Mouse (Mus musculus): ENCODE results near the gene Mospd3. TPM values are rescaled to one million over a fixed set of nuclear protein-coding genes. Genes with fewer than 3 reads are reported as not detected.
"Not testable (repeated sequence)": the region's sequence is repeated elsewhere in the genome, so short reads cannot be mapped to it uniquely, and the experiment has no call there.

The Mospd3 gene
- polyA plus RNA-seq, 1 experiment from 2014 or later, result 25.0 TPM

DNA sequence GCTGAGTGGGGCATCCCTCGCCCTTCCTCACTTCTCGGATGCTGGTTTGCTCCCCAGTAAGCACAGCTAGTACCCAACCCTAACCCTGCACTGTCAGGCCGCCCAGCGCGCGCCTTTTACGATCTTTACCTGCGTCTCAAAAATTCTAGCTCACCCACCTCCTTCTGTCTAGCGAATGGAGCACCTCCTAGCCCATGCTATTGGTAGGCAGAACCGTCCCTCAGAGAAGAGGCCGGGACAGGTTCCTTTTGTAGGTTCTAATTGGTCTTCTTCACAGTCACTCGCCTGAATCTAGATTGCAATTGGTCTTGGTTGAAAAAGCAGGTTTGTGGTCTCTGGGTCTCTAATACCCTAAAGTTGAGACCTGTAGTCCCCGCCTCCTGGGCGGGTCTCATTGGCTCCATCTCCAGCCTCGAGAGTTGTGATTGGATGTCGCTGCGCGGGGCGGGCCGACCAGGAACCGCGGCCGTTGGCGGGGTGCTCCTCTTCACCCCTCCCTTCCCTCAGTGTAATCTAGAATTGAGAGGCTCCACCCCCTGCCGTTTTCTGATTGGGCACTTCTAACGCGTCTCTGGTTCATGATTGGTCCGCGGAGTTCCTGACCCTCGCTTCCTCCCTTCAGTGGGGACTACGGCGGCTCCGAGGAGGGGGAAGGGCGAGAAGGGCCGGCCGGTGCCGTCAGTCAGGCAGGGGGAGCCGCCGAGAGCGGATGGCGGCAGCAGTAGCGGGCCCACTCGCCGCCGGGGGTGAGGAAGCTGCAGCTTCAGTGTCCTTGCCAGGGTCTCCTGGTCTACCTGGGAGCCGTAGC, 27.8 kb upstream of the Mospd3 start, which contains the start of the genes Fbxo24, Lrch4 and Gm20605:
Gene Fbxo24 (minus strand): TSS at position 505 of the 808 bp plus-strand sequence.
Gene Lrch4 (plus strand): TSS at position 624 of the 808 bp plus-strand sequence.
Gene Gm20605 (plus strand): TSS at position 678 of the 808 bp plus-strand sequence.
- Histone ChIP-seq H3K27me3 (ENCODE audit: control insufficient read depth, insufficient read depth, low read length) (no peaks in the 10 kb centered on the region), H3K4me1 (ENCODE audit: control insufficient read depth, insufficient read depth, low read length) (peaks cover 25% of the 10 kb centered on the region), H3K36me3 (ENCODE audit: control insufficient read depth, insufficient read depth) (peaks cover under 1% of the 10 kb centered on the region; the same call in 1 of the 2 replicates), H3K4me3 (ENCODE audit: low read length) (peak within 1 kb of the TSS; percentile 84), H3K9me3 (replicated peaks; ENCODE audit: control insufficient read depth, low read length) (no peaks in the 10 kb centered on the region), H3K9ac (ENCODE audit: low read length) (peak within 1 kb of the TSS; percentile 89), H3K4me2 (ENCODE audit: low read depth, low read length) (peak within 1 kb of the TSS; percentile 91), H3K27ac (ENCODE audit: low read length) (peak within 1 kb of the TSS; percentile 93)
- peak; percentile 95 for ATAC-seq (replicated peaks; ENCODE audit: extremely low read depth, insufficient read depth, low FRiP score)
- WGBS, result under 1% methylated on average over 46 of the region's 46 CpGs

DNA sequence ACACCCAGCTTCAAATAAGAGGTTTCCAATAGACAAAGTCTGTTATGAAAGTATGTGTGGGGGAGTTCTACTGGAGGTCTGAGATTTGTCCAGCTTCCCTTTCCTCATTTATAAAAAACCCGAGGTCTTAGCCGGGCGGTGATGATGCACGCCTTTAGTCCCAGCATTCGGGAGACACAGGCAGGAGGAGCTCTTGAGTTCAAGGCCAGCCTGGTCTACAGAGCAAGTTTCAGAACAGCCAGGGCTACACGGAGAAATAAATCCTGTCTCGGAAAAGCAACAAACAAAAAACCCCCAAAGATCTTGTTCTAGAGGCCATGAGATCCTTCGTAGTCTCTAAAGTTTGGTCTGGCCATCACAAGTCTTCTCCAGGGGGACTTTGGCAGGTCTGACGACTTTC, 27.1 kb upstream of the Mospd3 start:
- WGBS, result 2% methylated on average over 9 of the region's 9 CpGs
- Histone ChIP-seq H3K4me3 (ENCODE audit: low read length) (peak overlapping the region; percentile 69), H3K36me3 (ENCODE audit: control insufficient read depth, insufficient read depth) (no peaks in the 10 kb centered on the region), H3K4me1 (ENCODE audit: control insufficient read depth, insufficient read depth, low read length) (peaks cover 25% of the 10 kb centered on the region), H3K9me3 (replicated peaks; ENCODE audit: control insufficient read depth, low read length) (no peaks in the 10 kb centered on the region), H3K9ac (ENCODE audit: low read length) (peak overlapping the region; percentile 73), H3K4me2 (ENCODE audit: low read depth, low read length) (peak overlapping the region; percentile 67), H3K27ac (ENCODE audit: low read length) (peak overlapping the region; percentile 93), H3K27me3 (ENCODE audit: control insufficient read depth, insufficient read depth, low read length) (no peaks in the 10 kb centered on the region)
- ATAC-seq (replicated peaks; ENCODE audit: extremely low read depth, insufficient read depth, low FRiP score), result no peak

- no peak for ATAC-seq (replicated peaks; ENCODE audit: extremely low read depth, insufficient read depth, low FRiP score)
- peaks cover 3% of the 10 kb centered on the region; the same call in 1 of the 2 replicates for H3K4me1 ChIP-seq (ENCODE audit: control insufficient read depth, insufficient read depth, low read length)
- no peak overlapping the region for H3K27ac ChIP-seq (ENCODE audit: low read length)
- no peak overlapping the region for H3K4me2 ChIP-seq (ENCODE audit: low read depth, low read length)
- WGBS, result 70% methylated on average over 11 of the region's 11 CpGs
- no peak overlapping the region for H3K9ac ChIP-seq (ENCODE audit: low read length)
- no peaks in the 10 kb centered on the region for H3K9me3 ChIP-seq (replicated peaks; ENCODE audit: control insufficient read depth, low read length)
- H3K36me3 ChIP-seq (ENCODE audit: control insufficient read depth, insufficient read depth), result no peaks in the 10 kb centered on the region
- no peaks in the 10 kb centered on the region for H3K27me3 ChIP-seq (ENCODE audit: control insufficient read depth, insufficient read depth, low read length)
- H3K4me3 ChIP-seq (ENCODE audit: low read length), result no peak overlapping the region
These were observed 23.2 kb upstream of the Mospd3 start for GRCm38 (mm10) chr5:137623937-137624530.

- no peak for ATAC-seq (replicated peaks; ENCODE audit: extremely low read depth, insufficient read depth, low FRiP score)
- no peak overlapping the region for H3K4me3 ChIP-seq (ENCODE audit: low read length)
- H3K9me3 ChIP-seq (replicated peaks; ENCODE audit: control insufficient read depth, low read length), result no peaks in the 10 kb centered on the region
- no peaks in the 10 kb centered on the region for H3K36me3 ChIP-seq (ENCODE audit: control insufficient read depth, insufficient read depth)
- no peaks in the 10 kb centered on the region for H3K27me3 ChIP-seq (ENCODE audit: control insufficient read depth, insufficient read depth, low read length)
- 85% methylated on average over 7 of the region's 7 CpGs for WGBS
- no peak overlapping the region for H3K9ac ChIP-seq (ENCODE audit: low read length)
- H3K4me2 ChIP-seq (ENCODE audit: low read depth, low read length), result no peak overlapping the region
- peaks cover 11% of the 10 kb centered on the region for H3K4me1 ChIP-seq (ENCODE audit: control insufficient read depth, insufficient read depth, low read length)
- no peak overlapping the region for H3K27ac ChIP-seq (ENCODE audit: low read length)
These were observed 14.5 kb upstream of the Mospd3 start for GRCm38 (mm10) chr5:137615347-137615746.

- not testable (repeated sequence) for H3K36me3 ChIP-seq (ENCODE audit: control insufficient read depth, insufficient read depth); H3K4me3 ChIP-seq (ENCODE audit: low read length); H3K9ac ChIP-seq (ENCODE audit: low read length); H3K9me3 ChIP-seq (replicated peaks; ENCODE audit: control insufficient read depth, low read length); H3K27me3 ChIP-seq (ENCODE audit: control insufficient read depth, insufficient read depth, low read length); ATAC-seq (replicated peaks; ENCODE audit: extremely low read depth, insufficient read depth, low FRiP score); H3K27ac ChIP-seq (ENCODE audit: low read length); H3K4me2 ChIP-seq (ENCODE audit: low read depth, low read length)
- peaks cover 13% of the 10 kb centered on the region for H3K4me1 ChIP-seq (ENCODE audit: control insufficient read depth, insufficient read depth, low read length)
- 83% methylated on average over 2 of the region's 2 CpGs for whole genome bisulfite sequencing
These were observed 14.1 kb upstream of the Mospd3 start for GRCm38 (mm10) chr5:137614921-137615320.

- 27% methylated on average over 11 of the region's 11 CpGs for WGBS
- Histone ChIP-seq H3K36me3 (ENCODE audit: control insufficient read depth, insufficient read depth) (no peaks in the 10 kb centered on the region), H3K9me3 (replicated peaks; ENCODE audit: control insufficient read depth, low read length) (no peaks in the 10 kb centered on the region), H3K27ac (ENCODE audit: low read length) (peak within 1 kb of the TSS; percentile 26; the same call in 1 of the 2 replicates), H3K27me3 (ENCODE audit: control insufficient read depth, insufficient read depth, low read length) (no peaks in the 10 kb centered on the region), H3K4me2 (ENCODE audit: low read depth, low read length) (no peak within 1 kb of the TSS), H3K4me3 (ENCODE audit: low read length) (no peak within 1 kb of the TSS), H3K9ac (ENCODE audit: low read length) (0 out of 2 replicates have a peak within 1 kb of the TSS, but pooled peaks have one; percentile 47), H3K4me1 (ENCODE audit: control insufficient read depth, insufficient read depth, low read length) (peaks cover 24% of the 10 kb centered on the region)
- ATAC-seq (replicated peaks; ENCODE audit: extremely low read depth, insufficient read depth, low FRiP score), result no peak
These were observed 12.7 kb upstream of the Mospd3 start, which contains the start of gene Pcolce for GRCm38 (mm10) chr5:137613550-137613949. TSS of gene Pcolce (minus strand) at chr5:137613784.

DNA sequence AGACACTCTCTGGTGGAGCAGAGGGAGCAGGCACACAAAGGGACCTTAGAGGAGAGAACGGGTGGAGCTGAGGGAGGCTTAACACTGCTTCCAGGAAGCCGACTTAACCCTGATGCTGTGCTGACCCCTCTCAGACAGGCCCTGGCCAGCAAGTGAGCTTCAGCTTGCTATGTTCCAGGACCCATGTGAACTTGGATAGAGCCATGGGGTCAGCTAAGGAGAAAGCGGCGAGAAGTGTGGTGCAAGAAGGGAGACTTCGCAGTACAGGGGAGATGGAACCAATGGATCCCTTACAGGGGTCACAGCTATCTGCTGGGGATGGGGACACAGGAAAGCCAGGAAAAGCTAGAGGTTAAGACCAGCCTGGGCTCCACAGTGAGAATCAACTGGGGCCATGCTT, 12.2 kb upstream of the Mospd3 start:
- Histone ChIP-seq H3K36me3 (ENCODE audit: control insufficient read depth, insufficient read depth) (no peaks in the 10 kb centered on the region), H3K9ac (ENCODE audit: low read length) (no peak overlapping the region), H3K4me3 (ENCODE audit: low read length) (no peak overlapping the region), H3K27ac (ENCODE audit: low read length) (no peak overlapping the region; the same call in 1 of the 2 replicates), H3K9me3 (replicated peaks; ENCODE audit: control insufficient read depth, low read length) (no peaks in the 10 kb centered on the region), H3K4me2 (ENCODE audit: low read depth, low read length) (no peak overlapping the region), H3K27me3 (ENCODE audit: control insufficient read depth, insufficient read depth, low read length) (no peaks in the 10 kb centered on the region), H3K4me1 (ENCODE audit: control insufficient read depth, insufficient read depth, low read length) (peaks cover 28% of the 10 kb centered on the region)
- 78% methylated on average over 5 of the region's 5 CpGs for WGBS
- no peak for ATAC-seq (replicated peaks; ENCODE audit: extremely low read depth, insufficient read depth, low FRiP score)

- ATAC-seq (replicated peaks; ENCODE audit: extremely low read depth, insufficient read depth, low FRiP score), result peak; percentile 54
- Histone ChIP-seq H3K4me3 (ENCODE audit: low read length) (peak overlapping the region; percentile 36), H3K9me3 (replicated peaks; ENCODE audit: control insufficient read depth, low read length) (no peaks in the 10 kb centered on the region), H3K27me3 (ENCODE audit: control insufficient read depth, insufficient read depth, low read length) (no peaks in the 10 kb centered on the region), H3K4me1 (ENCODE audit: control insufficient read depth, insufficient read depth, low read length) (peaks cover 30% of the 10 kb centered on the region), H3K4me2 (ENCODE audit: low read depth, low read length) (peak overlapping the region; percentile 63), H3K9ac (ENCODE audit: low read length) (peak overlapping the region; percentile 72), H3K27ac (ENCODE audit: low read length) (peak overlapping the region; percentile 94), H3K36me3 (ENCODE audit: control insufficient read depth, insufficient read depth) (peaks cover 5% of the 10 kb centered on the region)
- 3% methylated on average over 6 of the region's 6 CpGs for WGBS
These were observed 10.4 kb upstream of the Mospd3 start for GRCm38 (mm10) chr5:137611245-137611602.

Data from heart, embryonic 16.5 days (tissue).